Mouse (Mus musculus) MEL (cell line): ENCODE measurements around the gene Hps1. TPM values are rescaled to one million over a fixed set of nuclear protein-coding genes. Genes with fewer than 3 reads are reported as not detected.

ENCODE experiments used
- DNase-seq: peaks from one replicate; pipeline ENCODE4 v3.0.0; 2011; ENCODE audit warnings: low read depth, low spot score
- H3K27ac ChIP-seq: 2 replicates; pipeline ENCODE4 v1.5.1; 2012; ENCODE audit warnings: low read depth, mild to moderate bottlenecking, control low read depth, low read length, moderate library complexity; ENCODE audit not compliant: control insufficient read depth
- H3K27me3 ChIP-seq, 2 experiments: fragments of 150-350 bp in 1 of 2; sonication (generic) in 1 of 2; 2 replicates each; pipeline ENCODE4 v1.6.1; 2012; ENCODE audit warnings: low read length in 2 of 2, mild to moderate bottlenecking in 2 of 2, improper control_type of control experiment in 1 of 2, moderate library complexity in 1 of 2; ENCODE audit not compliant: insufficient read depth in 2 of 2, control insufficient read depth in 1 of 2
- H3K36me3 ChIP-seq, 2 experiments: 2 replicates each; pipeline ENCODE4 v1.6.1; 2012 to 2014; ENCODE audit warnings: low read length in 2 of 2, improper control_type of control experiment in 1 of 2, inconsistent platforms in 1 of 2, mild to moderate bottlenecking in 1 of 2; ENCODE audit not compliant: insufficient read depth in 2 of 2, control insufficient read depth in 1 of 2
- H3K4me1 ChIP-seq, 2 experiments: fragments of 150-350 bp in 1 of 2; sonication (generic) in 1 of 2; 2 replicates each; pipeline ENCODE4 v1.6.1; 2012; ENCODE audit warnings: low read length in 2 of 2, improper control_type of control experiment in 1 of 2, mild to moderate bottlenecking in 1 of 2; ENCODE audit not compliant: insufficient read depth in 2 of 2, control insufficient read depth in 1 of 2
- H3K4me3 ChIP-seq, 2 experiments: fragments of 150-350 bp in 1 of 2; sonication (generic) in 1 of 2; 2 replicates each; pipeline ENCODE4 v1.5.1; 2012; ENCODE audit warnings: low read depth in 2 of 2, low read length in 2 of 2, mild to moderate bottlenecking in 2 of 2, moderate library complexity in 2 of 2, control low read depth in 1 of 2, improper control_type of control experiment in 1 of 2; ENCODE audit not compliant: control insufficient read depth in 1 of 2, insufficient read depth in 1 of 2
- H3K79me2 ChIP-seq: 2 replicates; pipeline ENCODE4 v1.6.1; 2012; ENCODE audit warnings: mild to moderate bottlenecking, low read length, moderate library complexity; ENCODE audit not compliant: control insufficient read depth, poor library complexity, insufficient read depth
- H3K9ac ChIP-seq: 2 replicates; pipeline ENCODE4 v1.6.1; 2012; ENCODE audit warnings: low read depth, mild to moderate bottlenecking, control low read depth, low read length, moderate library complexity; ENCODE audit not compliant: control insufficient read depth, poor library complexity, severe bottlenecking
- H3K9me3 ChIP-seq: fragments of 150-350 bp; sonication (generic); replicated peaks from 2 replicates; pipeline ENCODE4 v1.6.1; 2012; ENCODE audit warnings: mild to moderate bottlenecking, low read length, improper control_type of control experiment, moderate library complexity; ENCODE audit not compliant: insufficient read depth
- CHD1 ChIP-seq: IDR thresholded peaks from 2 replicates; pipeline ENCODE4 v1.6.1; 2012; ENCODE audit warnings: low read depth, mild to moderate bottlenecking, inconsistent platforms, low read length, improper control_type of control experiment
- CHD2 ChIP-seq: IDR thresholded peaks from 2 replicates; pipeline ENCODE4 v1.6.1; 2011; ENCODE audit warnings: low read length, improper control_type of control experiment
- E2F4 ChIP-seq: IDR thresholded peaks from 2 replicates; pipeline ENCODE4 v1.6.1; 2011; ENCODE audit warnings: low read depth, low read length, improper control_type of control experiment, borderline replicate concordance
- ELF1 ChIP-seq: IDR thresholded peaks from 2 replicates; pipeline ENCODE4 v1.6.1; 2014; ENCODE audit warnings: low read depth, mild to moderate bottlenecking, inconsistent platforms, low read length, improper control_type of control experiment, moderate library complexity
- EP300 ChIP-seq, 2 experiments: IDR thresholded peaks; 2 replicates each; pipeline ENCODE4 v1.6.1; 2011; ENCODE audit warnings: improper control_type of control experiment in 2 of 2, low read length in 2 of 2, low read depth in 1 of 2, mild to moderate bottlenecking in 1 of 2
- ETS1 ChIP-seq: IDR thresholded peaks from 2 replicates; pipeline ENCODE4 v1.6.1; 2012; ENCODE audit warnings: low read depth, mild to moderate bottlenecking, inconsistent platforms, low read length, improper control_type of control experiment, moderate library complexity
- GABPA ChIP-seq: IDR thresholded peaks from 2 replicates; pipeline ENCODE4 v1.6.1; 2012; ENCODE audit warnings: low read depth, mild to moderate bottlenecking, inconsistent platforms, low read length, improper control_type of control experiment, moderate library complexity
- JUND ChIP-seq: IDR thresholded peaks from 2 replicates; pipeline ENCODE4 v1.6.1; 2011; ENCODE audit warnings: low read depth, mild to moderate bottlenecking, improper control_type of control experiment, low read length
- KAT2A ChIP-seq: conservative IDR thresholded peaks from 2 replicates; pipeline ENCODE4 v1.6.1; 2012; ENCODE audit warnings: low read depth, low read length, improper control_type of control experiment, inconsistent platforms
- MEF2A ChIP-seq: IDR thresholded peaks from 2 replicates; pipeline ENCODE4 v1.6.1; 2014; ENCODE audit warnings: low read depth, mild to moderate bottlenecking, inconsistent platforms, low read length, improper control_type of control experiment; ENCODE audit not compliant: poor library complexity, insufficient replicate concordance, severe bottlenecking; ENCODE audit errors: extremely low read depth
- MXI1 ChIP-seq: IDR thresholded peaks from 2 replicates; pipeline ENCODE4 v1.6.1; 2011; ENCODE audit warnings: mild to moderate bottlenecking, low read depth, low read length, improper control_type of control experiment
- MYB ChIP-seq: IDR thresholded peaks from 2 replicates; pipeline ENCODE4 v1.6.1; 2011; ENCODE audit warnings: mild to moderate bottlenecking, low read depth, low read length, improper control_type of control experiment
- MYC ChIP-seq: IDR thresholded peaks from 2 replicates; pipeline ENCODE4 v1.6.1; 2011; ENCODE audit warnings: low read depth, mild to moderate bottlenecking, low read length, improper control_type of control experiment, moderate library complexity
- NELFE ChIP-seq: IDR thresholded peaks from 2 replicates; pipeline ENCODE4 v1.6.1; 2011; ENCODE audit warnings: low read depth, low read length, improper control_type of control experiment
- POLR2A ChIP-seq, 2 experiments: IDR thresholded peaks; 2 replicates each; pipeline ENCODE4 v1.6.1; 2011 to 2012; ENCODE audit warnings: low read length in 2 of 2, mild to moderate bottlenecking in 2 of 2, control low read depth in 1 of 2, improper control_type of control experiment in 1 of 2, low read depth in 1 of 2, moderate library complexity in 1 of 2; ENCODE audit not compliant: control insufficient read depth in 1 of 2, insufficient read depth in 1 of 2, poor library complexity in 1 of 2
- POLR2AphosphoS2 ChIP-seq: IDR thresholded peaks from 2 replicates; pipeline ENCODE4 v1.6.1; 2011; ENCODE audit warnings: low read length, improper control_type of control experiment
- RAD21 ChIP-seq: IDR thresholded peaks from 2 replicates; pipeline ENCODE4 v1.6.1; 2011; ENCODE audit warnings: mild to moderate bottlenecking, low read depth, low read length, improper control_type of control experiment
- RCOR1 ChIP-seq: IDR thresholded peaks from 2 replicates; pipeline ENCODE4 v1.6.1; 2012; ENCODE audit warnings: low read depth, mild to moderate bottlenecking, inconsistent platforms, low read length, improper control_type of control experiment
- SIN3A ChIP-seq: IDR thresholded peaks from 2 replicates; pipeline ENCODE4 v1.6.1; 2012; ENCODE audit warnings: low read length, improper control_type of control experiment, inconsistent platforms
- TBP ChIP-seq: IDR thresholded peaks from 2 replicates; pipeline ENCODE4 v1.8.0; 2011; ENCODE audit warnings: low read depth, low read length, improper control_type of control experiment
- USF1 ChIP-seq: IDR thresholded peaks from 2 replicates; pipeline ENCODE4 v1.6.1; 2014; ENCODE audit warnings: low read depth, mild to moderate bottlenecking, inconsistent platforms, low read length, improper control_type of control experiment, moderate library complexity
- USF2 ChIP-seq, 2 experiments: IDR thresholded peaks; 2 replicates each; pipeline ENCODE4 v1.6.1; 2011 to 2012; ENCODE audit warnings: improper control_type of control experiment in 2 of 2, low read length in 2 of 2, borderline replicate concordance in 1 of 2, inconsistent platforms in 1 of 2, low read depth in 1 of 2, mild to moderate bottlenecking in 1 of 2; ENCODE audit not compliant: insufficient read depth in 1 of 2
- ZC3H11A ChIP-seq: IDR thresholded peaks from 2 replicates; pipeline ENCODE4 v1.6.1; 2012; ENCODE audit warnings: low read depth, mild to moderate bottlenecking, inconsistent platforms, low read length, improper control_type of control experiment
- polyA plus RNA-seq, 2 experiments: library from polyadenylated mRNA; stranded (reverse) in 1 of 2; unstranded in 1 of 2; fragments of >175 nt in 1 of 2; fragments of >200 nt in 1 of 2; gene quantifications; 2 replicates each; pipeline versions ENCODE4 v1.2.1 to v1.2.4; 2012; ENCODE audit warnings: low replicate concordance in 2 of 2, low read depth in 1 of 2; ENCODE audit not compliant: insufficient read length in 2 of 2, insufficient read depth in 1 of 2, missing spikeins in 1 of 2
- total RNA-seq: library from RNA; depleted of rRNA; stranded (reverse); fragments of 300-350 nt; gene quantifications from 2 replicates; pipeline ENCODE4 v1.2.3, GENCODE M21; 2012

Hps1 gene
- total and polyA plus RNA-seq, 3 experiments: 22.6 to 43.3 TPM; not detected in 1

DNA sequence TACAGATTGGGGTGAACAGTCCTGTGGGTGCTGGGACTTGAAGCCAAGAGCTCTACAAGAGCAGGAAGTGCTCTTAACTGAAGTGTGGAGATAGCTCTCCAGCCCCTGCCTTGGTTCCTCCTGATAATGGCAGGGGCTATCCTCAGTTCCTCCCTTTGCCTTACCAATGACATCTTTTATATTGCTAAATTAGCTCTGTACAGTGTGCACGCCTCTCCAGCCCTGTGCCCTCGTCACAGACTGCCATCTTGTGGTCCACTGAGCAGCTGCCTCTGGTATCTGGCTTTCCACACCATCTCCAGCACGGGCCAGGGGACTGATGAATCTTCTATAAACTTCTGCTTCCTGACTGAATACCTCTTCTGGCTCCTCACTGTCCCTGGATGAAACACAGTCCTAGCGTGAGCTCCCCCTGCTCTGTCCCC lies 35.6 kb downstream of the Hps1 start (continued):
- TF ChIP-seq MXI1 (peak; percentile 69), NELFE (no peak; the same call in 1 of the 2 replicates), POLR2A (IDR thresholded peaks at IDR 0.05; ENCODE audit: control insufficient read depth in 1 of 2, insufficient read depth in 1 of 2, low read depth in 1 of 2, low read length in 2 of 2, poor library complexity in 1 of 2) (no peak; a peak in 1 of 4 replicates), ZC3H11A (peak; percentile 70), CHD2 (no peak), MYC (peak; percentile 49), RCOR1 (no peak), JUND (no peak), ETS1 (peak; percentile 59; the same call in 1 of the 2 replicates)

DNA sequence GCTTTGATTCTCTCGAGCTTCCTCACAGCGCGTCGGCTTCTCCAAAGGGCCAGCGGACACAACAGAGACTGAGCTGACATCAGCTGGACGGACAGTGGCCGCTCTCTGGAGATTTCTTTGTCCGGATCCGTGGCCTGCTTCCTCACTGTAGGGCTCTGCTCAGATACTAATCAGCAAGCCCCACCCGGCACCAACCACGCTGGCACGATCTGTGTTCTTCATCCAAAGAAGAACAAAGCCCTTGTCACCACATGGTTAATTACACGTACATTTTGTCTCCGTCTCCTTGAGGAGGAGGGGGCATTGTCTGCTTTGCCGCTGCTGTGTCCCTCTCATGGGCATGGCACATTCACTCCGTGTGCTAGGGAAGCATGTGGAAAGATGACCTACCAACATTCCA lies 36.5 kb downstream of the Hps1 start:
- H3K9ac ChIP-seq: no peak overlapping the region
- H3K27ac ChIP-seq: no peak overlapping the region
- H3K79me2 ChIP-seq: no peaks in the 10 kb centered on the region
- no peaks in the 10 kb centered on the region for H3K27me3 ChIP-seq
- no peak for TF ChIP-seq USF2 (IDR thresholded peaks at IDR 0.05; ENCODE audit: borderline replicate concordance in 1 of 2, insufficient read depth in 1 of 2, low read depth in 1 of 2, low read length in 2 of 2)
- TF ChIP-seq MXI1: no peak
- TF ChIP-seq JUND: no peak
- no peak for TF ChIP-seq TBP
- no peak for TF ChIP-seq RCOR1
- TF ChIP-seq SIN3A: no peak
- no peak for TF ChIP-seq ELF1
- TF ChIP-seq EP300 (IDR thresholded peaks at IDR 0.05; ENCODE audit: low read depth in 1 of 2, low read length in 2 of 2): no peak
- TF ChIP-seq USF1: no peak
- TF ChIP-seq CHD1: no peak
- TF ChIP-seq GABPA: no peak
- no peak overlapping the region for H3K4me3 ChIP-seq
- peaks cover 20 to 54% of the 10 kb centered on the region in 2 experiments for H3K4me1 ChIP-seq
- peaks cover 0 to 35% of the 10 kb centered on the region in 2 experiments; a peak in 2 of 4 replicates for H3K36me3 ChIP-seq
- H3K9me3 ChIP-seq: no peaks in the 10 kb centered on the region
- DNase-seq: no peak

DNA sequence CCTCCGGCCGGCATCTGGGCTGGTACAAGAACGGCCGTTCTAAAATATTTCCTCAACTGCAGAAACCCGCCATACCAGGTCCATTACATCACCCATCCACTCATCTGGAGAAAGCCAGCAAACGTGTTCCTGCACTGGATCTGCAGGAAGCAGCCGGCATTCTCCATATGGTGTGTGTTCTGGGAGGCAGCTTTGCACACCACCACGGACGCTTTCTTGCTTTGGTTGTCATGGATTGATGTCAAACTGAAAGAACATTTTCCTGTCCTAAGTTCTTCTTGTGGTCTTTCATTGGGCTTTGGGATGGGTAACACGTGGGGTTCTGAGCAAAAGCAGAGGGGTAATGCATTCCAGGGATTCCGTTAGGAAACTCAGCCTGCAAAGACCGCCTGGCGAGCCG lies 37.9 kb downstream of the Hps1 start:
- Histone ChIP-seq H3K9me3 (no peaks in the 10 kb centered on the region), H3K27ac (no peak overlapping the region), H3K4me3 (no peak overlapping the region), H3K79me2 (no peaks in the 10 kb centered on the region), H3K4me1 (peaks cover 25 to 61% of the 10 kb centered on the region in 2 experiments), H3K36me3 (peaks cover 0 to 45% of the 10 kb centered on the region in 2 experiments; a peak in 2 of 4 replicates), H3K9ac (no peak overlapping the region), H3K27me3 (no peaks in the 10 kb centered on the region)
- TF ChIP-seq MEF2A: no peak
- TF ChIP-seq RAD21: no peak
- no peak for TF ChIP-seq NELFE
- TF ChIP-seq MYB: no peak
- no peak for TF ChIP-seq ZC3H11A
- TF ChIP-seq JUND: no peak
- TF ChIP-seq POLR2AphosphoS2: no peak
- no peak for TF ChIP-seq KAT2A
- TF ChIP-seq E2F4: no peak
- no peak for DNase-seq
